Mouse (Mus musculus) stomach, postnatal 0 days (tissue): ENCODE results near the gene Nmrk2.

ENCODE experiments used
- CTCF ChIP-seq: IDR thresholded peaks from 2 replicates; pipeline ENCODE4 v1.5.1; 2016; ENCODE audit warnings: antibody characterized with exemption, low read depth, mild to moderate bottlenecking, moderate library complexity
- EP300 ChIP-seq: optimal IDR thresholded peaks from 2 replicates; pipeline ENCODE3; 2016; ENCODE audit warnings: antibody characterized with exemption

GRCm38 (mm10) chr10:81175936-81176465 is 25.9 kb downstream of the Nmrk2 start:
- no peak for TF ChIP-seq CTCF
- TF ChIP-seq EP300: no peak
